Mouse (Mus musculus): ENCODE data around the gene Ubl4a.
A peak's percentile ranks its signal among the peaks of the same experiment; 100 is the strongest.
"Not testable (repeated sequence)": the region's sequence is repeated elsewhere in the genome, so short reads cannot be mapped to it uniquely, and the experiment has no call there.

The Ubl4a gene

DNA sequence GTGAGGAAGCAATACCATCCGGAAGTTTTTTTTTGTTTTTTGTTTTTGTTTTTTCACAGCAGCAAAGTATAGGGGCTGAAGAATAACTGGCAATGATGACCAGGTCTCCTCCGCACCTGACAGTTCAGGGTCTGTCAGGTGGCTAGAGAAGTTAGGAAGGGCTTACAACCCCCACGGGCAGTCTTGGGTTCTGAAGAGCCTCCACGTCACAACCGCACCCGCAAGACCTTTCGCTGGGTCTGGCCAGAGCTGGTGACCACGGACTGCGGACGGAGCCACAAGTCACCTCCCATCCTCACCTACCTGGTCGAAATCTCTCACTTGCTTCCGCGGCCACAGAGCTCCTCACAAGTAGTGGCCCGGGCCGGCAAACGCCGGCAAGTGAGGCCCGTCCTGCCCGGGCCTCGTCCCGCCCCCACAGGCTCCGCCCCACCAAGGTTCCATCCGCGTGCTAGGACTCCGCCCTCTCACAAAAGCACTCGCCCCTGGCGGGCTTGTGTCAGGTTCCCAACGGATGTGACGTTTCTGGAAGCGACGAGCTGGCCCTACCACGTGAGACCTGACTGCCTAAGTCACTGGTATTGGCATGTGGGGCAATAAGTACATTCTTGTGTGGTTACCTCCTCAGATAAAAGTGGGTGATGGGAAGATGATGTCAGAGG, at the start of gene Ubl4a, which contains the start of gene Slc10a3:
Gene Ubl4a (minus strand): TSS at position 331 of the 662 bp plus-strand sequence.
Gene Slc10a3 (minus strand): TSS at position 462 of the 662 bp plus-strand sequence.
- DNase-seq (ENCODE audit: extremely low spot score) = peak; percentile 82

DNA sequence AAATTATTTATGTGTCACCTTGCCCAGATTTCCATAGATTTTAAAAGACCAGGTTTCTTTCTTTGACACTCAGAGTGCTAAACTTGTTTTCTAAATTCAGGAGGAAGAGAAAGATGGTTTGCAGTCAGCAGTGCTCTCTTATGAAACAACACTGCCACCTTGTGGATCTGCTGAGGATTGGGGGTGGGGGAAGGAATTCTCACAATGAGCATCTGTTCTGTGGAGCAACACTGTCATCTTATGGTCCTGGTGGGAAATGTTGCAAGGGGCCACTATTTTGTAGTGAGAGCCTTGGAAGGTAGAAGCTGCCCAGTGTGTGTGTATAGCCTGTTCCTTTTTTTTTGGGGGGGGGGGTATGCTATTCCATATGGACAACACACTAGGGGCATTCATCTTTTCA, 40.4 kb upstream of the Ubl4a start:
- DNase-seq (ENCODE audit: extremely low spot score) = peak; percentile 61

DNA sequence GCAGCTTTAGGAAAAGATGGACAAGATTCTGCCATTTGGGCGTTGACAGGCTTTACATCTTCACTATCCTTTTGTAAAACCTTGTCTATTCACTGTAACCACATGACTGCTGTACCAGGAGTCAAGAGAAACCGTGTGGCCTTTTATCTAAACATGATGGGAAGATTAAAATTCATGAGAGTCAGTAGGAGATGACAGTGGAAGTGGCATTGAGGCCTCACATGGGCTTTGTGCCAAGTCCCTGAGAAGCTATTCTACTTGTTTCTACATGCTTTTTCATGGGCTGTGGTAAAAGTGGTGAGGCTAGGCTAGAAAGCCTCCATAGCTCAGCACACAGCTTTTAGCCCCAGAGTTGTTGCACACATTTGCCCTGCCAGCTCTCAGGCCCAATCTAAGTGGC, 35.3 kb upstream of the Ubl4a start:
- DNase-seq (ENCODE audit: extremely low spot score) = no peak

DNA sequence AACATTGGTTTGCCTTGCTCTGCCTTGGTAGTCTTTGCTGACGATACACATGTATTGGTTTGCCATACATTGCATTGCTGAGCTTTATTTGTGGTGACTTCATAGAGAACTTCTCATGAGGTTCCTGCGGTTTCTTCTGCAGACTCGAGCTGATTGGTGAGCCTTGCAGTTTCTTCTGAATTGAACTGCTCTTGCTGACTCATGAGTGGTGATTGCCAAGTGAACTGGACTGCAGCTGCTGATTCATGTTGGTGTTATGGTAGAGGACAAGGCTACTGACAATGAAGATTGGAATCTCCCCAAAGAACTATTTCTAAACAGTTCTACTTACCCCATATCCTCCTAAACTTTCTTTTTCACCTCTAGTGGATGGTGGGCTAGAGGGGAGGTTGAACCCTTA, 27.1 kb upstream of the Ubl4a start:
- no peak for DNase-seq (ENCODE audit: extremely low spot score)

DNA sequence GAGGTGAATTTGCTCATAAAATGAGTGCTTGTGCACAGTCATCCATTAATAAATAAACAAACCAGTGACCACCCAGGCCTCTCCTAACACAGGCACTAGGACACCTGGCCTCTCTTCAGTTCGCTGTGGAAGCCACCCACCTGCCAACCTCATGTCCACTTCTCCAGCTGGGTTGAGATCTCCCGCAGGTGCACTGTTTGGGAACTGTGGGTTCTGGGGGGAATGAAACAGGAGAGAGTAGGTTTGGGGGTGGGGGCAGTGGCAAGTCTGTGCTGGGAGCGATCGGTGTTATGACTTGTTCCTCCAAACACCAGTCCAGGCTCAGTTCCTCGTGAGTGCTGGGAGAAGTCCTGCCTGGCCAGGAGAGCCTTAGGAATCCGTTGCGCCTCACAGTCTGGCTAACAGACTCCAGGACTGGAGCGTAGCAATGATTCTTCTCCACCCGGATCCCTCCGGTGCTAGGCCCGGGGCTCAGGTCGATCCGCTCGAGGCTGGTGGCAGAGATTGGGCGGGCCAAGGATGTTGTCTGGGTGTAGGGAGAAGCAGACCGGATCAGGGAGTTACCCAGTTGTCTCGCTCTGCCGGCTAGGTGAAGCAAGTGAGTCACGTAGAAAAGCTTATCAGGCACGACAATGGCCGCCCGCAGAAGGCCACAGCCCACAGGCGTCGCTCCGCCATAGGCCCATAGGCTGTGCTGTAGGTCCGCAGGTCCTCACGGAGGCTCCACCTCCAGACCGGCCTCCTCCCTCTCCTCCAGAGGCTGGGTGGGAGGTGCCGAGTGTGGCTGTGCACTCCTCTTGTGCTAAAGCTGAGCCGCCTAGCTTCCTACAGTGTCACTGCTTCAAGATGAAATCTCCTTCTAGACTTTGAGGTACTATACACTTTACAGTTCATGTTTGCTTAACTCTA, 19.8 kb upstream of the Ubl4a start, which contains the start of the genes Fam3a and Ikbkg:
Gene Fam3a (minus strand): TSS at position 738 of the 909 bp plus-strand sequence.
Gene Ikbkg (plus strand): TSS at position 756 of the 909 bp plus-strand sequence.
- DNase-seq (ENCODE audit: extremely low spot score) = peak; percentile 68

DNA sequence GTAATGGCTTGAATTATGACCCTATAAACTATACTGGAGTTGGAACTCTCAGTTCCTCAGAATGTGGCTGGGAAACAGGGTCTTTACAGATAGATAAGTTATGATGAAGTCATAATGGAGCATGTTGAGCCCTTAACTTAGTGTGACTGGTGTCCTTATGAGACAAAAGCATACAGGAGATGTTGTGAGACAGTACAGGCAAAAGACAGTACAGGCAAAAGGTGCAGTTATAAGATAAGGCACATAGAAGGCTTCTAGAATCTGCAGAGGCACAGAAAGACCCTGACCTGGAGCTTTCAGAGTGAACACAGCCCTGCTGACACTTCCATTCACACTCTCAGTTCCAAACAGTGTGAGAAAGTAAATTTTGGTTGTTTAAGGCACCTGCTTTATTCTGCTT, 15.1 kb upstream of the Ubl4a start:
- DNase-seq (ENCODE audit: extremely low spot score) = no peak

DNA sequence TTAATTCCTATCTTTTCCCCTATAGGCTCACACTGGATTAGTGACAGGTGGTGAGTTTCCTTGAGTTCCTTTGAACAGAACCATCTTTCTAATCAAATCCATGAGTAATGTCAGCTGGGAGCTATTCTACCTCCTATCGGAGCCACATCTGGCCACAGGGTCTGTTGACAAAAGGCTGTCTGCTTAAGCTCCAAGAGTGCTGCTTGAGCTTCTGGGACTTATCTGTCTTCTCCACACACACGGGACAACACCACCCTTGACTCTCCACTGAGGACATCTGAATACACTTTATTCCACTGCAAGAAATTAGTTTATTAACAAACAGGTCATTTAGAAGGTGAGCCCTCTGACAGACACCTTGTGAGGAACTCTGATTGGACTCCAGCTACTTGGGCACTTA, 11.4 kb upstream of the Ubl4a start:
- no peak for DNase-seq (ENCODE audit: extremely low spot score)

DNA sequence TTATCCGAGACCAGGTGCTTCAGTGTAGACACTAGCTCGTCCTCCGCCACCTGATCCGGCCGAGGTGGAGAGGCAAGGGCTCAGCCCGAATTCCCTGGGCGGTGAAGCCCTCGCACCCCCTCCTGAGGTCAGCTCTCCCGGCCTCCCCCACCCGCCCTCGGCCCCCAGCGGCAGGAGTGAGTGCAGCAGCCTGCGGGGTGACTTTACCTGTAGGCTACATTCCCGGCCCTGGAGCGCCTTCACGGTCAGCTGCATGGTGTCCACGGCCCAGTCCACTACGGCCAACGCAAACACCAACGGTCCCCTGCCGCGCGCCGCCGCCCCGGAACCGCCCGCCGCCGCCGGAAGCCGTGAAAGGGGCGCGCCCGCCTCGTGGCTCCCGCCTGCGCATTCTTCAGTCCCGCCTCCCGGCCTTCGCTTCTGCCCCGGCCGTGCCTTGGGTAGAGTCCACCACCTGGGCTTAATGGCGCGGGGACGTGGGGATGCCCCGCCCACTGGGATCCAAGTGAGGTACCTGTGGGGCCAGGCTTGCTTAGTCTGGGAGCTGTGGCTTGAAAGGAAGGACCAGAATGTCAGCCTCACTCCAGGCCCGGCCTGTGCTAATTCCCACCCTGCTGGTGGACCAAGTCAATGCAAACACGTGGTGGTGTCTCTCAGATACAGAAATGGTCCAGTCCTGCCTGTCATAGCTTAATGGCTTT, 4.7 kb downstream of the Ubl4a start:
- peak; percentile 70 for DNase-seq (ENCODE audit: extremely low spot score)

DNA sequence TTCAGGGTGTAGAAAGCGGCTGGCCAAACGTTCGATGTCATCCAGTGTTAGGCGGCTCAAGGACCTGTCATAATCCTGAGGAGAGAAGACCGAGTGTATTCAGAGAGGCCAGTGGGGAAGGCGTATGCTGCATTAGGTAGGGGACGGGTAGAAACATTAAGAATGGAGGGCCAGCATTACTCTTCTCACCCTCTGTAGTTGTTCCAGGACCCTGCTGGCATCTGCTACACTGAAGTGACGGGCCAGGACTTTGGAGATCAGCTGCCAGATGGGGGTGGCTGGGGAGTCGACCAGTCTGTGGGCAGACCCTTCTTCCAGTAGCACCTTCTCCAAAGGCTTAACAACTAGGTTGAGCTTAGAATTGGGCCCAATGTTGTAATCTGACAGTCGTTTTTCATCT, 5.5 kb downstream of the Ubl4a start:
- DNase-seq (ENCODE audit: extremely low spot score) = no peak

DNA sequence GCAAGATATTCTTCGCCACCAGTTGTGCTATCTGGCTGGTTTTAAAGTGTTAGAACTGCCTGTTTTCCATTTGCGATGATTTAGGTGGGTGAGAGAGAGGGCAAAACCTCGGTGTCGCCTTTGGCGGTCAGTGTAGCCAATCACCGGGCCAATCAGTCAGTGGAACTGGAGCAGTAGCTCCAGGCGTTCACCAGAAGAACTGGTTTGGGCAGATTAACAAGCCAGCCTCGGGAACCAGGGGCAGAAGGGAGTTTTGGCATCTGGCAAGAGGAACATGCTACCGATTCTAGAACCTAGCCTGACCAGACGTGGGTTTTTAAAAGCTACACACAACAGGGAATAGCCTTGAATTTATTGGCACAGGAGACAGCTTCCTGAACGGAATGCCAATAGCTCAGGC, 13.8 kb downstream of the Ubl4a start:
- DNase-seq (ENCODE audit: extremely low spot score) = no peak

DNA sequence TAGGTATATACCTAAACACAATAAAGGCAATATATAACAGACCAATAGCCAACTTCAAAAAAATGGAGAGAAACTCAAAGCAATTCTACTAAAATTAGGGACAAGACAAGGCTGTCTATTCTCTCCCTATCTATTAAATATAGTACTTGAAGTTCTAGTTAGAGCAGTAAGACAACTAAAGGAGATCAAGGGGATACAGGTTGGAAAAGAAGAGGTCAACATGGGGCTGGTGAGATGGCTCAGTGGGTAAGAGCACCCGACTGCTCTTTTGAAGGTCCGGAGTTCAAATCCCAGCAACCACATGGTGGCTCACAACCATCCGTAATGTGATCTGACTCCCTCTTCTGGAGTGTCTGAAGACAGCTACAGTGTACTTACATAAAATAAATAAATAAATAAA, 15.9 kb downstream of the Ubl4a start:
- DNase-seq (ENCODE audit: extremely low spot score) = not testable (repeated sequence)

DNA sequence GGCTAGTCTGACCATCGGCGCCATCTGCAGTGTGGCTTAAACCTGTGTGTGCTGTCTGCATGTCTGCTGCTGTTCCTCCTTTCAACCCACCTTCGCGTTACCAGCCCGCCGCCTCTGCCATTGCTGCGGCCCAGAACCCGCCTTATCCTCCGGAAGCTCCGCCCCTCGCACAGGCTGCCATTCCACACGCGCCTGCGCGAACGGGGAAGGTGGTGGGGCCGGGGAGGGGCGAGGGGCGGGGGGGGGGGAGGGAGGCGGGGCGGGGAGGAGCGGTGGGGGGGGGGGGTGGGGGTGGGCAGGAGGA, 19.6 kb downstream of the Ubl4a start, which contains the start of gene Lage3:
Gene Lage3 (minus strand): TSS at position 152 of the 304 bp plus-strand sequence.
- DNase-seq (ENCODE audit: extremely low spot score) = peak; percentile 71

DNA sequence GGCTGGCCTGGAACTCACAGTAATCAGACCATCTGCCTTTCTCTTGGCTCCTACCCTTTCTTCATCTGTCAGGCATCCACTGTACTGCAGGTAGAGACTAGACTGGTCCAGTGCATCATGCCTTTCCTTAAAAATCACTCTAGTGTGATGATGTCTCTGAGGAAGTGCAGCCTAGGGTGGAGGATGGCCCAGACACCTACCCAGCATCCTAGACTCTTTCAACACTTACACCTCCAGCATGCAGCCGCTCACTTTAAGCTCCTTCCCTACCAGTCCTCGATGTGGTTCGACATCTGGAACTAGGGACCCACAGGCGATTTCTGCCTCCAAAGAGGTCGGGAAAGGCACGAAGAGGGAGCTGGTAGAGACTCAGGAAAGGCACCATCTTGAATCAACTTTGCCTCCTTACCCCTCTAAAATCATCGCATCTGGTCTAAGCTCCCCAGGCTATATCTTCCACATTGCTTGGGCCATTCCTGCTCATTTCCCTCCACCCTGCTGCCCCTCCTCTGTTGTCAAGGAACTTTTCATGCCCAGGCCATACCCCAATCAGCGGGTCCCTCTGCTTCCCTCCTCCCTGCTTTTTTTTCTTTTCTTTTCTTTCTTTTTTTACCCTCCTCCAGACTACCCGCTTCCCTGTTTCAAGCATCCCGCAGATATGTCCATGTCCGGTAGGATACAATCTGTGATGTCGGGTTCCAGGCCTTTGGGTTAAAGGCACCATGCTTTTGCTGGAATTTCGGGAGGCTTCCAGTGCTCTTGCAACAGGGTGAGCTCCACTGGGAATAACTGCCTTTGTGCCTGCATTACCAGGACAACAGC, 20.2 kb downstream of the Ubl4a start:
- DNase-seq (ENCODE audit: extremely low spot score) = no peak

DNA sequence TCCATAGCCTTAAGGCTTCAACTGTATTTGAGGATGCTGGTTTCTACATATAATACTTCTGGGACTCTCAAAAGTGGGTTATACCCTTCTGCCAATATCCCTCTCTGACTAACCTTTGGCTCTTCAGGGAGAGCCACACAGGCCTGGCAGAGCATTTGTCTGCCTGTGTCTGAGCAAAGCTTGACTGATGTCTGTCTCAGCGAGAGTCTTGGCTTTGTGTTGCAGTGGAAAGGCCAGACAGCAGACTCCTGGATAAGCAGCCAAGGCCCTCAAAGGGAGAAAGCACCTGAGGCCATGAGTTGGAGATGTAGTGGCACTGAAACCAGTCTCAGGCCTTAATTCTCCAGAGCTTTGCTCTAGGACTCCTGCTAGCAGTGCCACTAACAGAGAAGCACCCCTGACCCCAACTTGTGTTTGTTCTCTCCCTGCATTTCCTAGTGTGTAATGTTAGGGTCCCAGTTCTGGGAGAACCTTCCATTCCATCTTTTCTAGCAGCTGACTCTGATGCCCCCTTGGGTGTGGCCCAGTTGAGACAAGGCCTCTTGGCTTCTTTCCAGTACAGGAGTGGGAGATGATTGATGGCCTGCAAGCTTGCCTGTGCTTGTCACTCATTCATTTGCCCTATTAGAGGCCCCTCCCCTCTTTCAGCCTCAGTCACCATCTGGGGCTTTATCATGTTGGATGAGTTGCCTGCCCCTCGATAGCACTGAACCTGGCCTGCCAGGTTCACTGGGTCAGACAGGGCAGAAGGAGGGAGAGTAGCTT, 42.7 kb downstream of the Ubl4a start:
- DNase-seq (ENCODE audit: extremely low spot score) = no peak

DNA sequence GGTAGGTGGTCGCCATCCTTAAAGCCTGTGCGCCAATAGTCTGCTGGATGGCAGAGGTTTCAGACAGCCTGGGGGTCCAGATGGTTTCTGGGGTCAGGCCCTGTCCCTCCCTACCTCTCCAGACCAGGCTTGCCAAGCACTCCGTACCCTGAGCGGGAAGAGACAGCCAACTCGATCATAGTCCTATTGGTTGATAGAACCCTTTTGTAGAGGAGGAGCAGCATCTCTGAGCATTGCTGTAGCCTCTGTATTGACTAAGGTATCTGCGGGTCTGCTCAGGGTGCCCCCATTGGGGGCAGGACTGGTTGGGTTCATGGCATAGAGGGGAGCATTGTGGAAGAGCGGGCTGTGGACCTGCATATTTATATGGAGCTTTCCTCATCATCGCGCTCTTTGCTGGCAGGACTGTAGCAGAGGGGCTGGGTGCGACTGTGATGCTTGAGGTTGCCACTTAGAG, 43.8 kb downstream of the Ubl4a start:
- DNase-seq (ENCODE audit: extremely low spot score) = no peak

DNA sequence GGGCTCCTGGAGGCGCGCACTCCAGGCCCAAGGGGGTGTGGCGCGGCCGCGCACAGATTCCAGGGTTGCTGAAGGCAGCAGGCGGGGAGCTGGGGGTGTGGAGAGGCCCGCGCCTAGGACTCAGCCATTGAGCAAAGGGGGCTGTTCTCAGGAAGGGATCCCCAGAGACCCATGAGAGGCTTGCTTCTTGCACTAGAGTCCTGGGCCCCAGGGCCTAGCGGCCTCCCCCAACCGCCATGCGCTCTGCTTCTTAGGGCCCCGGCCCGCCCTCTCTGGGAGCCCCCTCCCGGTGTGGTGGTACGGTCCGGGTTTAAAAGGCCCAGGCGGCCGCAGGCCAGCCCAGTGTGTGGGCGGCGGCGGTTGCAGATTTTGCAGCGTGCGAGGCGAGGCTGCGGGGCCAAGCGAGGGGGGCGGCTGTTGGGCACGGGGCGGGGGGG, 44.3 kb downstream of the Ubl4a start, which contains the start of gene Plxna3:
Gene Plxna3 (plus strand): TSS at position 342 of the 437 bp plus-strand sequence.
- peak; percentile 74 for DNase-seq (ENCODE audit: extremely low spot score)
